Mouse (Mus musculus) forebrain, embryonic 14.5 days (tissue): ENCODE data around the gene Kcne1. TPM values are rescaled to one million over a fixed set of nuclear protein-coding genes. Genes with fewer than 3 reads are reported as not detected.

Experiments used
- ATAC-seq: fragments of 200-750 bp; cut with Nextera tagmentation; 2 replicates; pipeline ENCODE4 v1.8.0; 2017; ENCODE audit warnings: mild to moderate bottlenecking, moderate library complexity
- DNase-seq: peaks from one replicate; pipeline ENCODE4 v3.0.0-alpha.2; 2015; ENCODE audit warnings: low spot score
- H3K27ac ChIP-seq: fragments of 300-500 bp; sonication (generic); 2 replicates; pipeline ENCODE4 v1.5.1; 2014; ENCODE audit warnings: low read depth, mild to moderate bottlenecking, control low read depth, low read length, moderate library complexity
- H3K27me3 ChIP-seq: fragments of 300-500 bp; sonication (generic); replicated peaks from 2 replicates; pipeline ENCODE4 v1.6.1; 2014; ENCODE audit warnings: low read length, control low read depth, mixed read lengths; ENCODE audit not compliant: control insufficient read depth, insufficient read depth
- H3K36me3 ChIP-seq: fragments of 300-500 bp; sonication (generic); 2 replicates; pipeline ENCODE4 v1.6.1; 2014; ENCODE audit warnings: low read length, control low read depth; ENCODE audit not compliant: control insufficient read depth, insufficient read depth
- H3K4me1 ChIP-seq: fragments of 300-500 bp; sonication (generic); 2 replicates; pipeline ENCODE4 v1.6.1; 2014; ENCODE audit warnings: antibody characterized with exemption, low read length, control low read depth; ENCODE audit not compliant: control insufficient read depth, insufficient read depth
- H3K4me2 ChIP-seq: fragments of 300-500 bp; sonication (generic); 2 replicates; pipeline ENCODE4 v1.6.1; 2014; ENCODE audit warnings: mild to moderate bottlenecking, control low read depth, low read length
- H3K4me3 ChIP-seq: fragments of 300-500 bp; sonication (generic); 2 replicates; pipeline ENCODE4 v1.5.1; 2014; ENCODE audit warnings: low read depth, low read length, control low read depth
- H3K9ac ChIP-seq: fragments of 300-500 bp; sonication (generic); 2 replicates; pipeline ENCODE4 v1.6.1; 2014; ENCODE audit warnings: mild to moderate bottlenecking, low read length, control low read depth, moderate library complexity
- H3K9me3 ChIP-seq: fragments of 300-500 bp; sonication (generic); replicated peaks from 2 replicates; pipeline ENCODE4 v1.6.1; 2016; ENCODE audit warnings: low read length, control low read depth, mixed read lengths; ENCODE audit not compliant: control insufficient read depth
- WGBS: fragments of 180-500 bp; shearing (Covaris S2); extraction: QIAGEN DNeasy Blood & Tissue Kit; methylation state at CpG from one replicate; pipeline ENCODE4 v1.1.7; 2014; 5-methylcytosine and 5-hydroxymethylcytosine counted together
- polyA plus RNA-seq: library from polyadenylated mRNA; unstranded; fragments of >200 nt; fragmentation: Nextera tagmentation; extraction: Ambion mirVana; gene quantifications from 2 replicates; pipeline ENCODE4 v1.2.1, GENCODE M21; 2014

Gene Kcne1
- polyA plus RNA-seq, 1 experiment from 2014 or later = 0.10 TPM

DNA sequence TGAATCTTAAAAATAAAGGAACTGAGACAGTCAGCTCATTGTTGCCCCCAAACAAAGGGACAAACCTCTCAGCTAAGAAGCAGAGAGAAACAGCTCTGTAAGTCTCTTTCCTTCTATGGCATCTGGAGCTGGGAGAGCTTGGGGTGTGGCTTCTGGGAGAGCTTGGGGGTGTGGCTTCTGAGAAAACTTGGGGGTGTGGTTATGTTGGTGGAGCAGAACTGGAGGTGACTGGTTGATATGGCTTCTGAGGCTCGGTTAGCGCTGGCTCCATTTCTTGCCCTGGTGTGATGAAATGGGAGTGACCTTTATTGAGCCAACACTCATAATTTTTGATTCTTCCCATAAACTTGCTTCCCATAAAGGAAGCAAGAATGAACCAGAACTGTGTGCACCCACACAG, 10.0 kb upstream of the Kcne1 start:
- no peak for DNase-seq
- 48% methylated on average over 2 of the region's 2 CpGs for WGBS
- no peaks in the 10 kb centered on the region for H3K9me3 ChIP-seq

DNA sequence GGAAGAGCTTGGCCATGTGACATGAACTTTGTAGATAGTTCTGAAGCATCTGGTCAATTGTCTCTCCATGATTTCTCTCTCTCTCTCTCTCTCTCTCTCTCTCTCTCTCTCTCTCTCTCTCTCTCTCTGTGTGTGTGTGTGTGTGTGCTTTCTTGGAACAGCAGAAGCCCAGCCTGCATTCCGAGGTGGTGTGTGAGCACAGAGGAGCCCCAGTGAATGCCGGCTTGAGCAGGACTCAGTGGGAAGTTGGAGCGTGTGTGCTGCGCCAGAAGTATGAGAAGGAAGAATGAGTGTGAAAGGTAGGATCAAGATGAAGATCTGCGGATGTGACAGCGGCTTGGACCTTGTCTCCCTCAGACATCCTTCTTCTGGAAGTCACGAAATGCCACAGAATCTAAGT, 6.2 kb upstream of the Kcne1 start:
- Histone ChIP-seq H3K9ac (no peak overlapping the region), H3K27ac (no peak overlapping the region), H3K4me3 (no peak overlapping the region), H3K4me1 (no peaks in the 10 kb centered on the region), H3K9me3 (no peaks in the 10 kb centered on the region), H3K4me2 (no peak overlapping the region), H3K36me3 (no peaks in the 10 kb centered on the region), H3K27me3 (no peaks in the 10 kb centered on the region)
- DNase-seq = no peak
- 55% methylated on average over 7 of the region's 7 CpGs for WGBS
- ATAC-seq = no peak

More for the DNA sequence above, 10.0 kb upstream of the Kcne1 start:
- Histone ChIP-seq H3K36me3 (no peaks in the 10 kb centered on the region), H3K27me3 (no peaks in the 10 kb centered on the region), H3K27ac (no peak overlapping the region), H3K4me2 (no peak overlapping the region), H3K4me3 (no peak overlapping the region), H3K4me1 (peaks cover 3% of the 10 kb centered on the region; the same call in 1 of the 2 replicates), H3K9ac (no peak overlapping the region)
- ATAC-seq = no peak

DNA sequence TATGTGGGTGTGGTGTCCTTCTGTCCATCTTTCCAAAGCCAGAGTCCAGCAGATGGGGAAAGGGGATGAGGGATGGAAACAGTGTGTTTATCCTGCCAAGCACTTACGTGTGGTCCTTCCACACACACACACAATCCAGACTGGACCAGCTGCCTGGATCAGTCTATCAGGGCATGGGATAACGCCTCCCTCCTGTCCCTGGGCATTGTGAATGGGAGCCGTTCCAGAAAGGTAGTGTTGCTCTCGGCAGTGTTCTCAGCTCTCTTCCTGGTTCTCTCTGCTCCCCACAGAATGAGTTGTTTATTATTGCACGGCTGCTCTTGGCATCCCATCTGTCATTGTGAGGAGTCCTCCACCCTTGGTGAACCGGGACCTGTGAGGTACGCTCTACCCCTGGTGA, 1.4 kb upstream of the Kcne1 start:
- H3K27ac ChIP-seq = no peak overlapping the region
- ATAC-seq (no peak), DNase-seq (no peak)
- no peak overlapping the region for H3K4me3 ChIP-seq
- H3K9me3 ChIP-seq = no peaks in the 10 kb centered on the region
- no peak overlapping the region for H3K4me2 ChIP-seq
- no peaks in the 10 kb centered on the region for H3K36me3 ChIP-seq
- 77% methylated on average over 7 of the region's 7 CpGs for WGBS
- no peaks in the 10 kb centered on the region for H3K4me1 ChIP-seq
- H3K9ac ChIP-seq = no peak overlapping the region
- no peaks in the 10 kb centered on the region for H3K27me3 ChIP-seq

DNA sequence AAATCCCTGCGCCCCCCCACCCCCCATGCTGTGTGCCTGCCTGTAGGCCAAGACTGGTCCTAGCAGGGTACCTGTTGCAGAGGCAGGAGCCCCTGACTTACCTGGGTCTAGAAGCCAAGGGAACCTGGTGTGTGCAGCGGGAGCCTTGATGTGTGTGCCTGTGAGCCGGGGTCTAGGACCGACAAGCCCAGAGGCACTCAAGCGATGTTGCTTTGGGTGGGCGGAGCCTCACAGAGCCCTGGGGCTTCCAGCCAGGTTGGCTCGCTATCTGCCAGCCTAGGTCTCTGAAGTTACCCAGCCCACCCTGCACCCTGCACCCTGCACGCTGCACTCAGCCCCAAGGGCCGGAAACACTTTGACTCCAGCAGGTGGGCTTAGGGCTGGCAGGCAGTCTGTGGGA, 534 bp downstream of the Kcne1 start:
- WGBS = 19% methylated on average over 9 of the region's 9 CpGs
- H3K27me3 ChIP-seq = no peaks in the 10 kb centered on the region
- H3K9ac ChIP-seq = no peak overlapping the region
- no peaks in the 10 kb centered on the region for H3K4me1 ChIP-seq
- no peak overlapping the region for H3K4me3 ChIP-seq
- no peaks in the 10 kb centered on the region for H3K9me3 ChIP-seq
- DNase-seq = peak; percentile 37
- H3K36me3 ChIP-seq = no peaks in the 10 kb centered on the region
- H3K4me2 ChIP-seq = no peak overlapping the region
- no peak overlapping the region for H3K27ac ChIP-seq
- no peak for ATAC-seq

DNA sequence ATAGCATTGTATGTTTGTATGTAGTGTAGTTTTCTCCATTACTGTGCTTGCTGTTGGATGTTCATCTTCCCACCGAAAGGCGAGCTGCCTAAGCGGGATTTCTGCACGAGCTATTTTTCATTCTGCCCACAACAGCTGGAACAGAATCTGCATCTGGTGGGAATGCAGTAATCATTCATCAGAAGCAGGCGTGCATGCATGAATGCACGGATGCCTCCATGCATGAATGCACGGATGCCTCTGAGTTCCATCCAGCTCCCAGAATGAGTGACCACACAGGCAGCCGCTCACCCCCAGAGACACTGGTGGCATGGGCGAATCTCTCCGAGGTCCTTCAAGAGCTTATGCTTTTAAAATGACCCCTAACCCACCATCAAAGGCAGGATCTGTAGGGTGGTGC, 1.7 kb downstream of the Kcne1 start:
- Histone ChIP-seq H3K4me3 (no peak overlapping the region), H3K9me3 (no peaks in the 10 kb centered on the region), H3K27ac (no peak overlapping the region), H3K4me2 (no peak overlapping the region), H3K27me3 (no peaks in the 10 kb centered on the region), H3K4me1 (no peaks in the 10 kb centered on the region), H3K9ac (no peak overlapping the region), H3K36me3 (no peaks in the 10 kb centered on the region)
- ATAC-seq = no peak
- no peak for DNase-seq
- WGBS = 32% methylated on average over 10 of the region's 10 CpGs

DNA sequence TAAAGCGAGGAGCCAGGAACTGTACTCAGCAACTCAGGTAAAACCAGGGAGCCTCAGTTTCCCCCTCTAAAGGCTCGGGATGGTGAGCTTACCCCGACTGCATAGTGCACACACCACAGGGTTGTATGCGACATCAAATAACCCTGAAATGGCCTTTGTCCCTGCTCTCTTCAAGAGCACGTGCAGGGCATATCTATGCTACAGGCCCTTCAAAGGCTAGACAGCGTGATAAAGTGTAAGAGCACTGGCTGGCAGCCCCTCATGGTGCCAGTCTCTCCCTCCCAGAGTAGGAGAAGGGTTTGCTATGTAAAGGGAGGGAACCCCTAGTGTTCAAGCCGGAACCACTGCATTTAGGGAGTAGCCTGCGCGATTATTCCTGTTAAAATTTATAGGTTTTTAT, 2.2 kb downstream of the Kcne1 start:
- Histone ChIP-seq H3K9ac (no peak overlapping the region), H3K4me1 (no peaks in the 10 kb centered on the region), H3K27ac (no peak overlapping the region), H3K36me3 (no peaks in the 10 kb centered on the region), H3K27me3 (no peaks in the 10 kb centered on the region), H3K4me3 (no peak overlapping the region), H3K9me3 (no peaks in the 10 kb centered on the region), H3K4me2 (no peak overlapping the region)
- DNase-seq (no peak), ATAC-seq (no peak)
- 70% methylated on average over 9 of the region's 9 CpGs for WGBS

DNA sequence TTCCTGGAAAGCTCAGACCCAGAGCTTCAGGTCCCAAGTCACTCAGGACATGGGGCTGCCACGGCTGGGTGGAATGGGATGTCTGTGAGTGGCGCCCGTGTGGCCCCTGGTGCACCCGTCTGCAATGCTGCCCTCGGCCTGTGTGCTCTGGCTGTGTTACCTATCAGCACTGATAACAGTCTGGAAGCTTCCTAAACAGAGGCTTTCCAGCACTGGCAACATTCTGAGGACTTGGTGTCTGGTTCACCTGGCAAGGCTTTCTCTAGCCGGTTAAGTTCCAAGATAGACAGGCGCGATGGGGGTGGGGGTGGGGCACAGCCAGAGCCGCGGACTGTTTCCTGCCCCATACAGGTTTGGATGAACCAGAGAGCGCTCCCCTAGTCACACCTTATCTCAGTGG, 3.3 kb downstream of the Kcne1 start:
- H3K4me2 ChIP-seq = no peak overlapping the region
- H3K36me3 ChIP-seq = no peaks in the 10 kb centered on the region
- no peaks in the 10 kb centered on the region for H3K27me3 ChIP-seq
- no peaks in the 10 kb centered on the region for H3K9me3 ChIP-seq
- no peak overlapping the region for H3K4me3 ChIP-seq
- no peak overlapping the region for H3K27ac ChIP-seq
- ATAC-seq (no peak), DNase-seq (no peak)
- 78% methylated on average over 11 of the region's 11 CpGs for WGBS
- H3K4me1 ChIP-seq = no peaks in the 10 kb centered on the region
- H3K9ac ChIP-seq = no peak overlapping the region

DNA sequence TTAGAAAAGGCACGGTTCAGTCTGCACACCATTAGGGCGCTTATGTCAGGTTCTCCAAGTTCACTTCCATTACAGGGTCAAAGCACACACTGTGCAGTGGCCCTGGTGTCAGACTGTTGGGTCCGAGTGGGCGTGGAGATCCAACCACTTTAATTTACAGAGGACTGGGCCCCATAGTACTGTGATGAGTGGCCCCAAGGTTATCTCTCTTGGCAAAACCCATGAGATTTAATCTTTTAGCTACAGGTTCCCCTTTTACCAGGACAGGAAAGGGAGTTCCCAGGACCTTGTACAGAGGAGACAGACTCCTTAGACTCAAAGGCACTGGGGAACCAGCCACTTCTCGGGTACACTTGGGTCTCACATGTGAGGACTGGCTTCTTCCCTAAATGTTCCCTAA, 3.9 kb downstream of the Kcne1 start:
- no peak overlapping the region for H3K4me2 ChIP-seq
- no peaks in the 10 kb centered on the region for H3K4me1 ChIP-seq
- H3K36me3 ChIP-seq = no peaks in the 10 kb centered on the region
- no peak overlapping the region for H3K9ac ChIP-seq
- H3K27me3 ChIP-seq = no peaks in the 10 kb centered on the region
- H3K4me3 ChIP-seq = no peak overlapping the region
- ATAC-seq = no peak
- H3K9me3 ChIP-seq = no peaks in the 10 kb centered on the region
- 90% methylated on average over 5 of the region's 5 CpGs for WGBS
- H3K27ac ChIP-seq = no peak overlapping the region
- DNase-seq = no peak

DNA sequence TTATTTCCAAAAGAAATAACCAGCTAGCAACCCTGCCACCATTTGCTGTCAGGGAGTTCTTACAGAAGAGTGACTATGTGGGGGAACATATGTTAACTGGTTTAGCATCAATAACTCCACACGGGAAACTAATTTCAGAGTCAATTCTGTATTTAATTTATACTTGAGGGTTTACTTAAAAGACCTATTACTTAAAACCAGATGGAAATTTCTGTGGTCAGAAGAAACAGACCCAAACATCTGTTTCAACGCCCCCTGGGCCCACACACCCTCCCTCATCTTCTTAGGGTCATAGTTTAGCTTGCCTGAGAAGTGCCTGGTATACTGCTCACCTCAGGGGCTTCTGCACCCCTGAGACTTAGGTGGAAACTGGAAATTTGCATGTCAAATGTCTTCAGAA, 5.4 kb downstream of the Kcne1 start:
- ATAC-seq (no peak), DNase-seq (no peak)
- Histone ChIP-seq H3K27ac (no peak overlapping the region), H3K36me3 (no peaks in the 10 kb centered on the region), H3K4me2 (no peak overlapping the region), H3K9me3 (no peaks in the 10 kb centered on the region), H3K27me3 (no peaks in the 10 kb centered on the region), H3K4me3 (no peak overlapping the region), H3K4me1 (no peaks in the 10 kb centered on the region), H3K9ac (no peak overlapping the region)
- 72% methylated on average over 2 of the region's 2 CpGs for WGBS

DNA sequence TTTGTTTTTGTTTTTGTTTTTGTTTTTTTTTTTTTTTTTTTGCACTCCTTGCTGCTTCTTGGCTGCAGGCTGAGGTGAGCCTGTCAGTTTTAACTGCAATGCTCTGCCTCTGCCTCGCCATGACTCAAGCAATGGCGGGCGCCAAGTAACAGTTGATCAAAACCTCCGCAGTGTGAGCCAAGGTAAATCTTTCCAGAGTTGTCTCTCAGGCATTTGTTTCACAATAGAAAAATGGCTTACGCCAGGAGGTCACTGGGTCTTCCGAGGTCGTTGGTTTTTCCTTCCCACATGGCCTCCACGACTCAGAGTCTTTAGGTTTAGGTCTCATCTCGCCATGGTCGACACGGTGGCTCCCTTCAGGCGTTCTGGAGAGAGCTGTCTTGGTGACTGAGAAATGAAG, 6.0 kb downstream of the Kcne1 start:
- Histone ChIP-seq H3K9me3 (no peaks in the 10 kb centered on the region), H3K4me1 (no peaks in the 10 kb centered on the region), H3K27ac (no peak overlapping the region), H3K36me3 (no peaks in the 10 kb centered on the region), H3K27me3 (no peaks in the 10 kb centered on the region), H3K4me2 (no peak overlapping the region), H3K9ac (no peak overlapping the region), H3K4me3 (no peak overlapping the region)
- 91% methylated on average over 12 of the region's 12 CpGs for WGBS
- ATAC-seq = no peak
- no peak for DNase-seq
